Mouse (Mus musculus) adrenal gland, adult 18-20 months (tissue): ENCODE results near the gene Foxo4. TPM values are rescaled to one million over a fixed set of nuclear protein-coding genes. Genes with fewer than 3 reads are reported as not detected.

Source experiments
- DNase-seq, 2 experiments: peaks; one replicate each; pipeline ENCODE4 v3.0.0; 2021 to 2022; ENCODE audit warnings: low spot score in 2 of 2
- total RNA-seq, 2 experiments: library from RNA; stranded (reverse); gene quantifications; 1 replicate in 1 of 2; 2 replicates in 1 of 2; pipeline ENCODE4 v1.2.3; 2021

The Foxo4 gene
- total RNA-seq, 2 experiments from 2014 or later: 33.8 to 39.6 TPM

GRCm38 (mm10) chrX:101289037-101289436 is 34.7 kb downstream of the Foxo4 start:
- no peak for DNase-seq

DNA sequence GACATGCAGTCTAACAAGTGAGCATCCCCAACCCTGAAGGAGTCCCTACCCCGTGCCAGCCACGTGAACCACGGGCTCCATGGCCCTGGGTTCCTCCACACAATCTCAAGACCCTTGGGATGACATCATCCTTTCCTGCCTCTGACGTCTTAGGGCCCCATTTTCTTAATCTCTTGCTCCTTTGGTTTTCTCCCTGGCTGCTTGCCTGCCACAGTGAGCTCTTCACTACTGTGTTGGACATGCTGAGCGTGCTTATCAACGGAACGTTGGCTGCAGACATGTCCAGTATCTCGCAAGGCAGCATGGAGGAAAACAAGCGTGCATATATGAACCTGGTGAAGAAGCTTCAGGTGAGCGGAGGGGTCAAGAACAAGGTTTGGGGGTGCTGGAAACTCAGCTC is 35.8 kb downstream of the Foxo4 start:
- DNase-seq: no peak

- no peak for DNase-seq
Measured at GRCm38 (mm10) chrX:101299055-101299454, 44.7 kb downstream of the Foxo4 start, which contains the start of gene Nlgn3. Gene Nlgn3, plus strand, starts transcription at chrX:101299168.

GRCm38 (mm10) chrX:101299473-101300426 is 45.4 kb downstream of the Foxo4 start:
- no peak for DNase-seq

GRCm38 (mm10) chrX:101300427-101301030 is 46.2 kb downstream of the Foxo4 start:
- DNase-seq: no peak

- no peak for DNase-seq
Measured at GRCm38 (mm10) chrX:101301654-101302053, 47.3 kb downstream of the Foxo4 start.

- DNase-seq: no peak
Measured at GRCm38 (mm10) chrX:101304646-101305045, 50.3 kb downstream of the Foxo4 start.

GRCm38 (mm10) chrX:101309299-101309698 is 55.0 kb downstream of the Foxo4 start:
- no peak for DNase-seq

Other genes starting within 250 kb of the Foxo4 start
- not detected for gene Tex11, start 194.9 kb upstream of the Foxo4 start, total RNA-seq
- under 1 TPM; 0.77 to 0.80 TPM for gene Slc7a3, start 168.5 kb upstream of the Foxo4 start, total RNA-seq
- 10 to 100 TPM; 53.7 to 54.1 TPM for gene Snx12, start 32.0 kb upstream of the Foxo4 start, total RNA-seq
- under 1 TPM in 1 of 2 experiments, not detected in 1; 0.54 TPM for gene Gm614, start 9.5 kb downstream of the Foxo4 start, total RNA-seq
- 1 to 10 TPM; 4.9 to 9.0 TPM for gene Il2rg, start 13.7 kb downstream of the Foxo4 start, total RNA-seq
- not detected for gene Gm20489, start 14.5 kb downstream of the Foxo4 start, total RNA-seq
- gene Med12, start 19.5 kb downstream of the Foxo4 start, total RNA-seq: 10 to 100 TPM; 32.0 to 33.4 TPM
- 10 to 100 TPM in 1 of 2 experiments, 1 to 10 TPM in 1; 5.7 to 15.9 TPM for gene Nlgn3, start 44.6 kb downstream of the Foxo4 start, total RNA-seq
- gene Gjb1, start 121.8 kb downstream of the Foxo4 start, total RNA-seq: not detected
- gene Zmym3, start 166.3 kb downstream of the Foxo4 start, total RNA-seq: 10 to 100 TPM; 46.3 to 73.4 TPM
- gene Nono, start 174.8 kb downstream of the Foxo4 start, total RNA-seq: 100 to 1,000 TPM; 158 to 182 TPM
- under 1 TPM; 0.53 to 0.74 TPM for gene Itgb1bp2, start 194.6 kb downstream of the Foxo4 start, total RNA-seq